Mouse (Mus musculus): ENCODE data around the gene Tfam. TPM values are rescaled to one million over a fixed set of nuclear protein-coding genes. Genes with fewer than 3 reads are reported as not detected.

The Tfam gene
- total and polyA plus RNA-seq, 3 experiments = 45.8 to 113 (median 108) TPM

DNA sequence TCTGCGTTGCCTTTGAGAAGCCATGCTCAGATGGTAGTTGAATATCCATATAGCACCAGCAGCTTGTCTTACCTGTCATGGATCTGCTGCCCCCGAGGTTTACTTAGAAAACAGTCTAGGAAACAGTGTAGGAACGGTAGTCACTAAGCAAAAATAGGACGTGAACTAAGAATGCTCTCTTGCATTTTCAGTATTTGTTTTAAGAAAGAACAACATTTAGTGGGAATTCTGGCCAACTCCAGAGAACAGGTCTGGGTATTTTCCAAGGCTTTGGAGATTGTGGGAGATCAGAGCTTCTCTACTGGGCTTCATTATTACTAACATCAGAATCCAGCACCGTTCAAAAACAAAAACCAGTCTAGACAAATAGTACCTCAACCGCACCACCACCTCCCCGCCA, 60.9 kb downstream of the Tfam start:
- dilution Hi-C loops (cut with MboI; ENCODE audit: extremely low pct_ligation_motif_present, extremely low pct_unique_long_range_greater_than_20kb, low sequenced_read_pairs) = no loop called here
- in situ Hi-C loops (cut with MboI; ENCODE audit: low pct_ligation_motif_present, low pct_unique_long_range_greater_than_20kb, low sequenced_read_pairs) = no loop called here
- Histone ChIP-seq H3K9ac (ENCODE audit: insufficient read depth, low read depth) (no peak overlapping the region), H3K36me3 (replicated peaks in 1 of 2; ENCODE audit: control insufficient read depth in 1 of 2, insufficient read depth in 1 of 2, low read length in 1 of 2) (no peaks in the 10 kb centered on the region), H3K4me1 (ENCODE audit: control insufficient read depth in 1 of 2, insufficient read depth in 2 of 2) (no peaks in the 10 kb centered on the region), H3K27ac (ENCODE audit: insufficient read depth, low read depth) (no peak overlapping the region), H3K4me2 (ENCODE audit: insufficient read depth, low read depth, poor library complexity, severe bottlenecking) (no peak overlapping the region), H3K4me3 (replicated peaks in 1 of 3; ENCODE audit: low read depth in 2 of 3, low read length in 2 of 3, poor library complexity in 1 of 3) (no peak overlapping the region), H3K79me2 (replicated peaks; ENCODE audit: control insufficient read depth, extremely low read depth, insufficient read depth, poor library complexity, severe bottlenecking) (no peaks in the 10 kb centered on the region), H3K27me3 (replicated peaks) (no peaks in the 10 kb centered on the region), H3K9me3 (replicated peaks; ENCODE audit: low read length) (no peaks in the 10 kb centered on the region)
- TF ChIP-seq RAD21 (IDR thresholded peaks at IDR 0.05; ENCODE audit: low read depth, low read length) (no peak), NRF1 (IDR thresholded peaks at IDR 0.05; ENCODE audit: low read depth, low read length) (no peak), SIN3A (IDR thresholded peaks at IDR 0.05; ENCODE audit: low read length) (no peak), JUND (conservative IDR thresholded peaks at IDR 0.05; ENCODE audit: low read depth, low read length) (no peak), USF1 (IDR thresholded peaks at IDR 0.05; ENCODE audit: low read depth, low read length) (no peak), MAX (IDR thresholded peaks at IDR 0.05; ENCODE audit: low read length) (no peak)
- no peak for DNase-seq (ENCODE audit: extremely low read depth)

DNA sequence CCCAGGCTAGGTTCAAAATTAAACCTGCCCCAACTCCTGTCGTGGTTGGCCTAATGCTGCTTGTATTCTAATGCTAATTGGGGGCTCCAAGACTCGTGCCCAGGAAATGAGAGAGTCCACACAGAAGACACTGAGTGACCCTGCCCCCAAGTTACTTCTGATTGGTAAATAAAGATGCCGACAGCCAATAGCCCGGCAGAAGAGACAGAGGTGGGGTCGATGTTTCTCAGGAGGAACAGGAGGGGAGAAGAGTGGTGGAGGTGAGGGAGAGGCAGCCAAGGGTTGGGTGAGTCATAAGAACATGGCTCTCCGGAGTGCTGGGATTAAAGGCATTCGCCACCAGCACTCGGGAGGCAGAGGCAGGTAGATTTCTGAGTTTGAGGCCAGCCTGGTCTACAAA, 61.7 kb downstream of the Tfam start:
- no peak overlapping the region for H3K4me3 ChIP-seq (replicated peaks in 1 of 3; ENCODE audit: low read depth in 2 of 3, low read length in 2 of 3, poor library complexity in 1 of 3)
- dilution Hi-C loops (cut with MboI; ENCODE audit: extremely low pct_ligation_motif_present, extremely low pct_unique_long_range_greater_than_20kb, low sequenced_read_pairs) (no loop called here), in situ Hi-C loops (cut with MboI; ENCODE audit: low pct_ligation_motif_present, low pct_unique_long_range_greater_than_20kb, low sequenced_read_pairs) (no loop called here)
- H3K9ac ChIP-seq (ENCODE audit: insufficient read depth, low read depth) = no peak overlapping the region
- no peaks in the 10 kb centered on the region for H3K4me1 ChIP-seq (ENCODE audit: control insufficient read depth in 1 of 2, insufficient read depth in 2 of 2)
- no peak for TF ChIP-seq ZMIZ1 (IDR thresholded peaks at IDR 0.05; ENCODE audit: low read depth, low read length)
- TF ChIP-seq TBP (conservative IDR thresholded peaks at IDR 0.05; ENCODE audit: low read depth, low read length) = no peak
- no peak for TF ChIP-seq IRF4 (IDR thresholded peaks at IDR 0.05; ENCODE audit: low read depth, low read length)
- no peak for TF ChIP-seq JUND (conservative IDR thresholded peaks at IDR 0.05; ENCODE audit: low read depth, low read length)
- no peak for TF ChIP-seq EP300 (IDR thresholded peaks at IDR 0.05; ENCODE audit: low read length)
- TF ChIP-seq HCFC1 (IDR thresholded peaks at IDR 0.05; ENCODE audit: low read depth, low read length) = no peak
- no peak for TF ChIP-seq GABPA (IDR thresholded peaks at IDR 0.05; ENCODE audit: insufficient replicate concordance, low read depth, low read length)
- TF ChIP-seq ZKSCAN1 (IDR thresholded peaks at IDR 0.05; ENCODE audit: borderline replicate concordance, low read depth, low read length) = no peak
- no peak for TF ChIP-seq SMC3 (IDR thresholded peaks at IDR 0.05; ENCODE audit: low read depth, low read length)
- no peak for TF ChIP-seq BHLHE40 (IDR thresholded peaks at IDR 0.05; ENCODE audit: low read depth, low read length)
- no peak for TF ChIP-seq ZNF384 (IDR thresholded peaks at IDR 0.05; ENCODE audit: low read depth, low read length)
- no peak for TF ChIP-seq MEF2A (IDR thresholded peaks at IDR 0.05; ENCODE audit: borderline replicate concordance, low read depth, low read length)
- TF ChIP-seq USF1 (IDR thresholded peaks at IDR 0.05; ENCODE audit: low read depth, low read length) = no peak
- no peak for TF ChIP-seq MAFK (IDR thresholded peaks at IDR 0.05; ENCODE audit: insufficient replicate concordance, low read length)
- no peak for TF ChIP-seq TCF12 (IDR thresholded peaks at IDR 0.05; ENCODE audit: low read depth, low read length)
- TF ChIP-seq KAT2A (IDR thresholded peaks at IDR 0.05; ENCODE audit: insufficient replicate concordance, low read length) = no peak
- TF ChIP-seq CHD2 (IDR thresholded peaks at IDR 0.05; ENCODE audit: low read length) = no peak
- TF ChIP-seq MAX (IDR thresholded peaks at IDR 0.05; ENCODE audit: low read length) = no peak
- H3K27me3 ChIP-seq (replicated peaks) = no peaks in the 10 kb centered on the region
- no peaks in the 10 kb centered on the region for H3K79me2 ChIP-seq (replicated peaks; ENCODE audit: control insufficient read depth, extremely low read depth, insufficient read depth, poor library complexity, severe bottlenecking)
- H3K36me3 ChIP-seq (replicated peaks in 1 of 2; ENCODE audit: control insufficient read depth in 1 of 2, insufficient read depth in 1 of 2, low read length in 1 of 2) = no peaks in the 10 kb centered on the region
- DNase-seq (ENCODE audit: extremely low read depth) = no peak
- no peak overlapping the region for H3K4me2 ChIP-seq (ENCODE audit: insufficient read depth, low read depth, poor library complexity, severe bottlenecking)
- H3K9me3 ChIP-seq (replicated peaks; ENCODE audit: low read length) = peaks cover 1% of the 10 kb centered on the region
- no peak overlapping the region for H3K27ac ChIP-seq (ENCODE audit: insufficient read depth, low read depth)

Other genes with a start within 250 kb of the Tfam start
- gene Bicc1, start 78.6 kb downstream of the Tfam start, total RNA-seq (2012; rRNA removed) = not detected in 2 replicates
- not detected in 2 replicates for gene Bicc1, start 78.6 kb downstream of the Tfam start, total RNA-seq (2014; rRNA removed)
- not detected in 2 replicates for gene Bicc1, start 78.6 kb downstream of the Tfam start, polyA plus RNA-seq (2012; ENCODE audit: insufficient read length, low read depth)
- 1.0 TPM in 2 replicates for gene Ube2d1, start 47.0 kb upstream of the Tfam start, total RNA-seq (2012; rRNA removed)
- 2.6 and 3.8 TPM in 2 replicates for gene Ube2d1, start 47.0 kb upstream of the Tfam start, total RNA-seq (2014; rRNA removed)
- gene Ube2d1, start 47.0 kb upstream of the Tfam start, polyA plus RNA-seq (2012; ENCODE audit: insufficient read length, low read depth) = 5.3 and 7.7 TPM in 2 replicates
- 111 and 113 TPM in 2 replicates for gene Cisd1, start 106.7 kb upstream of the Tfam start, total RNA-seq (2012; rRNA removed)
- gene Cisd1, start 106.7 kb upstream of the Tfam start, total RNA-seq (2014; rRNA removed) = 100 and 115 TPM in 2 replicates
- gene Cisd1, start 106.7 kb upstream of the Tfam start, polyA plus RNA-seq (2012; ENCODE audit: insufficient read length, low read depth) = 78.9 and 81.8 TPM in 2 replicates
- 14.7 and 15.2 TPM in 2 replicates for gene Ipmk, start 109.5 kb upstream of the Tfam start, total RNA-seq (2012; rRNA removed)
- gene Ipmk, start 109.5 kb upstream of the Tfam start, total RNA-seq (2014; rRNA removed) = 21.8 and 23.8 TPM in 2 replicates
- 24.0 and 27.1 TPM in 2 replicates for gene Ipmk, start 109.5 kb upstream of the Tfam start, polyA plus RNA-seq (2012; ENCODE audit: insufficient read length, low read depth)